Mouse (Mus musculus) brain, embryonic 14.5 days (tissue): ENCODE data around the gene Zfyve19.

Source experiments
- CTCF ChIP-seq: fragments of 200-500 bp; IDR thresholded peaks from 2 replicates; pipeline ENCODE4 v1.5.1; 2012; ENCODE audit warnings: inconsistent platforms, mild to moderate bottlenecking, moderate library complexity, borderline replicate concordance; ENCODE audit not compliant: insufficient read depth, insufficient read length; ENCODE audit errors: extremely low read depth
- POLR2A ChIP-seq: fragments of 200-500 bp; IDR thresholded peaks from 2 replicates; pipeline ENCODE4 v1.6.1; 2012; ENCODE audit warnings: mild to moderate bottlenecking, inconsistent platforms, borderline replicate concordance; ENCODE audit not compliant: poor library complexity, insufficient read depth, insufficient read length, severe bottlenecking; ENCODE audit errors: extremely low read depth

DNA sequence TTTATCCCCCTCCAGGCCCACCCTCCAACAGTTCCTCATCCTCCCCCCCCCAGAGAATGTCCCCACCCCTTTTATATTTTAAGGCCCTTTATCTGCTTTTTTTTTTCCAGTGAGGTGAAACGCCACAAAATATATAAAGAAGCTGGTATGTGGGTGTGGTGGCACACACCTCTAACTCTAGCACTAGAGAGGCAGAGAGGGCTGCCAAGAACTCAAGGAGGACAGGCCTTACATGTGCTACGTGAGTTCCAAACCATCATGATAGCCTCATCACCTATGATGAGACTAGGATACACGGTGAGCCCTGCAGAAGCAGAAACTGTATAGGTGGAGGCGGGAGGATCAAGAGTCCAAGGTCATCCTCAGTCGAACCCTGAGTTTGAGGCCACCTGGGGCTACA lies 17.4 kb upstream of the Zfyve19 start:
- TF ChIP-seq CTCF (no peak), POLR2A (no peak)
